Mouse (Mus musculus): Measurements from ENCODE around the gene Cpsf2. TPM values are rescaled to one million over a fixed set of nuclear protein-coding genes. Genes with fewer than 3 reads are reported as not detected.

The Cpsf2 gene
- polyA plus RNA-seq, 1 experiment from 2014 or later, result 43.3 TPM

Other genes starting within 250 kb of the Cpsf2 start
- gene Fbln5, start 156.9 kb upstream of the Cpsf2 start, polyA plus RNA-seq (2014; fragmentation: Nextera tagmentation; extraction: Ambion mirVana), result 11.9 and 15.7 TPM in 2 replicates
- gene Trip11, start 62.7 kb upstream of the Cpsf2 start, polyA plus RNA-seq (2014; fragmentation: Nextera tagmentation; extraction: Ambion mirVana), result 15.6 and 28.1 TPM in 2 replicates
- 21.2 and 23.5 TPM in 2 replicates for gene Atxn3, start 17.7 kb upstream of the Cpsf2 start, polyA plus RNA-seq (2014; fragmentation: Nextera tagmentation; extraction: Ambion mirVana)
- gene Slc24a4, start 152.7 kb downstream of the Cpsf2 start, polyA plus RNA-seq (2014; fragmentation: Nextera tagmentation; extraction: Ambion mirVana), result 0.24 and 0.54 TPM in 2 replicates